Mouse (Mus musculus): Measurements from ENCODE around the gene Zfc3h1. TPM values are rescaled to one million over a fixed set of nuclear protein-coding genes. Genes with fewer than 3 reads are reported as not detected.
A peak's percentile ranks its signal among the peaks of the same experiment; 100 is the strongest.

The Zfc3h1 gene
- total RNA-seq, 1 experiment from 2014 or later = 56.5 TPM

DNA sequence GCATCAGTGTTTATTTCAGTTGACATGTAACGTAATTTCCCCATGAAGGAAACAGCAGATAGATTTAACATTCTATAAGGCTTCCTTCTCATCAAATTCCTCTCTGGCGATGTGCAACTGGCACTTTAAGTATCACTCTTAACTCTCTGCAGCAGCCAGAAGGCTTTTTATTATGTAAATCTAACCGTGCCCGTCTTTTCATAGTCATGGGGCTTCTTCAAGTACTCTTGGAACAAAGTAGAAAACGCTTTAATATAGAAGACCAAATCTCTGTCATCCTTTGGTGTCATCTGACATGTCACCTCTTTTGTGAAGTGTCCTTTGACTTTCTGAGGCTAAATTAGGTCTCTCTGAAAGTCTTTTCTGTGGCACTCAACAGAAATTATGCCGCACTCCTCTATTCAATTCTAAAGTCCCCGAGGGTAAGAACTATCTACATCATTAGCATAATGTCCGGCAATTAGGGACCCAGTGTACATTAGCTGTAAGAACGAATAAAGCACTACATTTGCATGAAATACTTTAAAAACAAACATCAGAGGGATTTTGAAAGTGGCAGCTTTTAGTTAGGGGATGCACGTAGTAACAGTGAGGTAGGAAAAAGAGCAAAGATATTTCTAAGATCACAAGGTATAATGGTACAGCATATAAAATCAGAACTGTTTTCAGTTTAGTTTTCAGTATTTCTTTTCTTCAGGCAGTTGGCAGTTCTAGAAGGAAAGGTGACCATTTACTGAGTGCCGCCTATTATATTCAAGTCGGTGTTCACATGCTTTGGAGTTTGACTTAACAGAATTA is 1.7 kb upstream of the Zfc3h1 start:
- no peak for ATAC-seq (replicated peaks; ENCODE audit: insufficient number of reproducible peaks, low FRiP score, low TSS enrichment, poor library complexity, severe bottlenecking)

DNA sequence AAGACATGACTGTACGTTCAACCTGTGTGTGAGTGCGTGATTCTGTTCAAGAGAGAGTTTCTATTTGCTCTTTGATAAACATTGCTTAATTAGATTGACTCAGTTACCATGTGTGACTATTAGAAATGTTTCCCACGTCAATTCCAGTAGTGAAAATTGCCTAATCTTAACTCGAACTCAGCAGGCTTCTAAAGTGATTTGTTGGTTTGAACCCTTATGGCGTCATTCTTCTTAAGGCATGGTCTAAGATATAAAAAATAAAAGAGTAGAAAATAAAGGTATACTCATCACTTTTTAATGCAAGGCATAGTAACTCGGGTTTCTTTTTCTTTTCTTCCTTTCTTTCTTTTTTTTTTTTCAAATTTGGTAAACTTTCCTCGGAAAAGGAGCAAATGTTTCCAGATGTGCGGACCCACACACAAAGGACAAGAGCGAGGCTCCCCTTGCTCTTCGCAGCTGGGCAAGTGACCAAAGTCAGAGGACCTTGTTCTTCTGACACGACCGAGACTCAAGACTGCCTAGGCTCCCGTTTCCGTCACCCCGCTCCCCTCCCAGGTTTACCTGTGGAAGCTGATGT is 1.0 kb upstream of the Zfc3h1 start:
- no peak for ATAC-seq (replicated peaks; ENCODE audit: insufficient number of reproducible peaks, low FRiP score, low TSS enrichment, poor library complexity, severe bottlenecking)

DNA sequence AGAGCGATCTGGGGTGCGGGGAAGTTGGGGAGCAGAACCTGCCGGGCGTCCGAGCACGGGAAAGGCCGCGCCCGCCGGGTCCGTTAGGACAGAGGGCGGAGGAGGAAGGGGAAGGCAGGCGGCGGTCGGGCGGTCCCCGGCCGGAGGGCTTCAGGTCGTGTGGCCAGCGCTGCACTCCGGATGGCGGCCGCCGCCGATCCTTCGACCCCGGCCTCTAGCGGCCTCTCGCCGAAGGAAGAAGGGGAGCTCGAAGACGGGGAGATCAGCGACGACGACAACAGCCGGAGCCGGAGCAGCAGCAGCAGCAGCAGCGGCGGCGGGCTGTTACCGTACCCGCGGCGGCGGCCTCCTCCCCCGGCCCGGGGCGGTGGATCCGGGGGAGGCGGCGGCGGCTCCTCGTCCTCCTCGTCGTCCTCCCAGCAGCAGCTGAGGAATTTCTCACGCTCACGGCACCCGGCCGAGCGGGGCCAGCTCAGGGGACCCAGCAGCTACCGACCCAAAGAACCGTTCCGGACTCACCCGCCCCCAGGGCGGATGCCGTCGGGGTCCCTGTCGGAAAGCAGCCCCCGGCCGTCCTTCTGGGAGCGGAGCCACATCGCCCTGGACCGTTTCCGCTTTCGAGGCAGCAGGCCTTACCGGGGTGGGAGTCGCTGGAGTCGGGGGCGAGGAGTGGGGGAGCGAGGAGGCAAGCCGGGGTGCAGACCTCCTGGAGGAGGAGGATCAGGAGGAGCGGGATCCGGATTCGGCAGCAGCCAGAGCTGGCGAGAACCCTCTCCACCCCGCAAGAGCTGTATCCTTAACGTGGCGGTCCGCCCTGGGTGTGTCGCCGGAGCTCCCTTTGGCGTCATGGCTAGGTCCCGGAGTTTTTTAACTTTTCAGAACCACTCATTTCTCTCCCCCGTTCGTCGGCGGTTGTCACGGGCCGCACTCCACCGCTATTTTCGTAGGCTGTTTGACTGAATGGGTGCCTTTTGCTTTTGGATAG is 551 bp downstream of the Zfc3h1 start:
- peak; percentile 18; the same call in 1 of the 2 replicates for ATAC-seq (replicated peaks; ENCODE audit: insufficient number of reproducible peaks, low FRiP score, low TSS enrichment, poor library complexity, severe bottlenecking)

DNA sequence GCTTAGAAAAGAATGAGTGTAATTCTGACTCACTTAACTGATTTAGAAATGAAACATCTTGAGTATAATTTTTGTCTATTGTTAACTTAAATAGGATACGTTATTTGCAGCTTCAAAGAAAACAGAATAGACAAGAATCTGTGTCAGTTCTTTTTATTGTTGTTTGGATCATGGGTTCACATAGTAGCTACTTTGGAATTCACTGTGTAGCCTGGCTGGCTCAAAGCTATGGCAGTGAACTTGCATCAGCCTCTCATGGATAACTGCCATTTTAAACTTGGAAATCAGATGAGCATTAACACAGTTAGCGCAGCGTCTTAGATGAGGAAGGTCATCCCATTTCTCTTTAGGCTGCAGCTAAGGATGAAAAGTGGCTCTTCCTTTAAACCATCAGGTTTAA is 3.1 kb downstream of the Zfc3h1 start:
- ATAC-seq (replicated peaks; ENCODE audit: insufficient number of reproducible peaks, low FRiP score, low TSS enrichment, poor library complexity, severe bottlenecking) = no peak

DNA sequence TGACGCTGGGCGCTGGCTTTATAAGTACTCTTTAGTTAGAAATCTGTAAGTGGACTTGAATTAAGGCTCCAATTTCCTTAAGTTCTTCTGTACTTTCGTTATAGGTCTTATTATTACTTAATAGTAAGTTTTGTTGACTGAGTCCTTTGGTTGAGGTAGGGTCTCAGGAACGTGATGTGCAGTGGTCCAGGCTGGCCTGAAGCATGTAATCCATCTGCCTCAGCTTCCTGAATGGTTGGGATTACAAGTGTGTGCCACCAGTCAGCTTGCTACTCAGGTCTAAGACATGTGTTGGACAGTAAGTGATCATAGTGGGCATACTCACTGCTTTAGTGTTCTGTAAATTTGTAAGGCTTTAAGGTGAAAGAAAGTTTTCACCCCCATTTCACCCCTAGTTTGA is 6.3 kb downstream of the Zfc3h1 start:
- no peak for ATAC-seq (replicated peaks; ENCODE audit: insufficient number of reproducible peaks, low FRiP score, low TSS enrichment, poor library complexity, severe bottlenecking)

DNA sequence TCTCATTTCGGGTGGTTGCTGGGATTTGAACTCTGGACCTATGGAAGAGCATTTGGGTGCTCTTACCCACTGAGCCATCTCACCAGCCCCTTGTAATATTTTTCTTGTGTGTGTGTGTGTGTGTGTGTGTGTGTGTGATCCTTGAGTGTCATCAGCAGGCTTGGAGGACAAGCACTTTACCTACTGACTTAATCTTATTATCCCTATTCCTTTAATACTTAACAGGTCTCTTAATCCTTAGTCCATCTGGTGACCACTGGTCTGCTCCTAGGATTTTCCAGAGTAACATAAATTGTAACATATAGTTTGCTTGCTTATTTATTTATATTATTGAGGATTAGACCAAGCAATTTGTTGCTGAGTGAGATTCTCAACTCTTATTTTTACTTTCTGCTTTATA is 7.1 kb downstream of the Zfc3h1 start:
- ATAC-seq (replicated peaks; ENCODE audit: insufficient number of reproducible peaks, low FRiP score, low TSS enrichment, poor library complexity, severe bottlenecking) = no peak

DNA sequence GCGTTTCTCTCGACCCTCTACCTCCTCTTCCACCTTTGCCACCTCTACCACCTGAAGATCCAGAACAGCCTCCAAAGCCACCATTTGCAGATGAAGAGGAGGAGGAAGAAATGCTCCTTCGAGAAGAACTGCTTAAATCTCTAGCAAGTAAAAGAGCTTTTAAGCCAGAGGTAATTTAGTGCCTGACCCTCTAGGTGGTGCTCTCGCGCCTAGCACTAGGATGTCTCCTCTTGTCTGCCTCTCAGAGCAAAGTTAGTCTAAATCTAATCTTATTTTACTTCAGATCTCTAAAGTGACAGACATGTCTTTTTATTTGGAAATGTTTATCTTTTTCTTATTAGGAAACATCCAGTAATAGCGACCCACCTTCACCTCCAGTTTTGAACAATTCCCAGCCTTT is 21.6 kb downstream of the Zfc3h1 start:
- peak; percentile 61; the same call in 1 of the 2 replicates for ATAC-seq (replicated peaks; ENCODE audit: insufficient number of reproducible peaks, low FRiP score, low TSS enrichment, poor library complexity, severe bottlenecking)

DNA sequence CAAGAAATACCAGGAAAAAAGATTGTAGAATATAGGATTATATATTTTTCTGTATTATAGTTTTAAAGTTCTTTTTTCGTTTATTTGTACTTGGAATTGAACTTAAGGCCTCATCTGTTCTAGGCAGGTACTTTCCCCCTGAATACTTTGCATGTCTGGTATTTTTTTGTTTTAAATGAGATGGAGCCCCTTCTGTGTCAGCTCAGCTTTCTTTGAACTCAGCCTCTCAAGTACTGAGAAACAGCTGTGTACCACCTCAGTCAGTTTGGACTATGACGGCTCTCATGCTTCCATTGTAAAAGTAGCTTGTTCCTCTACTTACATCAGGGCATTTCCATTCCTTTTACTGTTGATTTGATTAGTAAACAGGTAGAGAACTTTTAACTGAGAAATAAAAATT is 28.7 kb downstream of the Zfc3h1 start:
- ATAC-seq (replicated peaks; ENCODE audit: insufficient number of reproducible peaks, low FRiP score, low TSS enrichment, poor library complexity, severe bottlenecking) = no peak

DNA sequence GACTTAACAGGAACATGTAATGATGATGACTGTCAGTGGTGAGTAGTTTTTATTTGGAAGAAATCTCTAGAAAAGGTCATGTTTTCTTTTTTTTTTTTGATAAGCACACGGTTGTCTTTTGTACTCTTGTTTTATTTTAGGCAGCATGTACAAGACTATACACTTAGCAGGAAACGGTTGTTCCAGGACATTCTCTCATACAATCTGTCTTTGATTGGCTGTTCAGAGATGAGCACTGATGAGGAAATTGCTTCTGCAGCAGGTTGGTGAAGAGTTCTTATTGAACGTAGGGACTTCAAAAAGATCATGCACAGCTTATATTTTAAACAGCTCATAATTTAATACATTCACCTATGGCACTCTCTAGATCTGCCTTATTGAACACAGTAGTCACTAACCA is 29.3 kb downstream of the Zfc3h1 start:
- no peak for ATAC-seq (replicated peaks; ENCODE audit: insufficient number of reproducible peaks, low FRiP score, low TSS enrichment, poor library complexity, severe bottlenecking)

DNA sequence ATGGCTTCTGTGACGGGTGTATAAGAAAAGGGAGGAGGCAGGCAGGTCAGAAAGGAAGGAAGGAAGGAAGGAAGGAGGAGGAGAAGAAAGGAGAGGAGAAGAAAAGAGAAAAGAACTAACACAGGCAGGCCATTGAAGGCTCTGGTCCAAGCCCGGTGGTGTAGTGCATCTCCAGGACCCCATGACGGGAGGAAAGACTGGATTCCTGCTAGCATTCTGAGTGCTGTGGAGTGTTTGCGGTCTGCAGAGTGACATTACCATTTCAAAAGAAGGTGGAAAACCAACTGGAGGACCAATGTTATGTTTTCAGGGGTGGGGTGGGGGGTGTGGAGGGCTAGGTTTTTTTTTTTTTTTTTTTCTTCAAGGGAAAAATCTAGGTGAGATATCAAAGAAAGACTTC is 37.2 kb downstream of the Zfc3h1 start:
- no peak for ATAC-seq (replicated peaks; ENCODE audit: insufficient number of reproducible peaks, low FRiP score, low TSS enrichment, poor library complexity, severe bottlenecking)

DNA sequence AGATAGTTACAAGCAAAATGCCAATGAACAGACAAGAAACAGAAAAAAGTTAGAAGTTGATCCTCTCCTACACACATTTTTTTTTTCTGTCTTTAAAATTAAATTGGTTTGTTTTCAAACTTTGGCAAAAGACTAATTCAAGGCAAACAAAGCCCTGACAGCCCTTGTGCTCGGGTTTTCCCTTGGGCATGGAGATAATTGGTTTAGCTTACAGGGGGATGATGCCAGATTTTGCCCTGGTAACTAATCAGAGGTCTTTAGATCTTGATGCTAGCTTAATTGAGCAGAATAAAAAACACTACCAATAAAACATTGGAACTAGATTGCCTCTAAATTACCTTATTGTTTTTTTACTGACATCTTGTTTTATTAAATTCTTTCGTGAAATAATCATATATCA is 40.6 kb downstream of the Zfc3h1 start:
- no peak for ATAC-seq (replicated peaks; ENCODE audit: insufficient number of reproducible peaks, low FRiP score, low TSS enrichment, poor library complexity, severe bottlenecking)

DNA sequence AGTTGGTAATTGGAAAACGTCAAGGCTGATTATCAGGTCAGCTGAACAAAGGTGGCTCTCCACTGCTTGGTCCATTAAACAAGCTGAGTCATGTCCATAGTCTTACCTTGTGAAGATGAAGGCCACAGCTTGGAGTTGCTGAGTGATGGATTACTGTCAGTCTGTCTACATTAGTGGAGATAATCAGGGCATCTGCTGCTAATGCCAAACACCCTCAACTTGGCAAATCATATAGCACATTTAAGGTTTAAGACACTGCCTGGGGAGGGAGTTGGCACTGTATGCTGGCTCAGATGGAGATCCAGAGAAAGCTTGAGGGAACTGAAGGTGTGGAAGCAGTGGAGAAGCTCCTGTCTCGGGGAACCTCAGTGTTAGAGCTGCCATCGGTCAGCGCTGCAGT is 52.5 kb downstream of the Zfc3h1 start:
- ATAC-seq (replicated peaks; ENCODE audit: insufficient number of reproducible peaks, low FRiP score, low TSS enrichment, poor library complexity, severe bottlenecking) = no peak

DNA sequence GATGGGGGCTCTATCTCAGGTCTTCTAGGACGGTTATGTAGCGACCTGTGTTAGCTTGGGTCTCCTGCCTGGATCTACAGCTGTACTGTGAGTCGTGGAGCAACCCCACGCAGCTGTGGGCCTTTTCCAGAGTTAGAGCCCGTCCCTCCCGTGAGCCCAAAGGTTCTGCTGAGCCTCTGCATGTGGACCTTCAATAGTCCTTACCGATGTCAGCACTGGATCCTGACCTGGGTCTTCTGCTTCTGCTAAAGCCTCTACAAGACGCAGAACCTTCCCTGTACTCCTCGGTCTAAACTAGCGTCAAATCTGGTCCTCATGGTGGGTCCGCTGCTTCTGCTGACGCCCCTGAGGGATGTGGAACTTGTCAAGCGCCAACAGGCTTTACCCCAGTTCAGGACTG is 63.9 kb downstream of the Zfc3h1 start:
- ATAC-seq (replicated peaks; ENCODE audit: insufficient number of reproducible peaks, low FRiP score, low TSS enrichment, poor library complexity, severe bottlenecking) = no peak

DNA sequence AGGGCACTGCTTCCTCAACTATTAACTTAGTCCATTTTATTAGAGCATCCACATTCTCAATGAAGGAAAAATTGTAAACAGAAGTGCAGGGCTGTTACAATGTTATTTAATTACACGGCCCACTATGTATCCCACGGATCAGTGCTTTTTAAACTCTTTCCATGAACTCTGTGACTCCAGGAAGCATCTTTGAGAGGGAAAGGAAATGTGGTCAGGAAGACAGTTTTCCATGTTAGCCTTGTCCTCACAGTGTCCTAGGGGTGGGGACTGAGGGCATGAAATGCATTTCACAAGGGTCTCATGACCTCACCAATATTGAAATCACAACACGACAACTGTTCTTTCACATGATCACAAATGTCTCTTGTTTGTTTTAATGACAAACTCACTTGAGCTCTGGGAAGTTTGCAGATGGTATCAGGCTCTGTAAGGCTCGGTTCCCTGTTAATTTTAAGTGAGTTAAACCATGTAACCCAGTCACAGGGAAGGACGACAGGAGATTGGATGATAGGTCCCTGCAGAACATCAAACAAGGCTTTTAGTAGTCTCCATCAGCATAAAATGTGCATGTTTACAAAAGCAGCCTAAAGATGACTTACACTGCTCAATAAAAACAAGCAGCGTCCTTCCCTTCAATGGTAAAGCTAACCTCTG is 72.7 kb downstream of the Zfc3h1 start:
- no peak for ATAC-seq (replicated peaks; ENCODE audit: insufficient number of reproducible peaks, low FRiP score, low TSS enrichment, poor library complexity, severe bottlenecking)

DNA sequence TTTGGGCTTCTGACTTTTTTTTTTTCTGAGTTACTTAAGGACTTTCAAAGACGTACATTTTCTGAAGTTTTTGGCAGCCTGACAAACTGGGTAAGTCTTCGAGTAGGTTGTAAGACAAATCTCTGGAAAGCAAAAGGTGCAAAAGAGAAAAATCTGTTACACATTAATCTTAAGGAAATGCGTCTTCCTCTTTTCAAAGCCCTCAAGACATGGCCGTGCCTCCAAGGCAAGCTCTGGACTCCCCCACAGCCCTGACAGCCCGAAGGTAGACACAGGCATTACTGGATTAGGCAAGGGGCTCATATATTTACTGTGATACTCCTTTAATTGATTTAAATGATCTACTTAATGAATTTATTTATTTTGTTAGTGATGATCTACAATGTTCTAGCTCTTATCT is 77.9 kb downstream of the Zfc3h1 start:
- ATAC-seq (replicated peaks; ENCODE audit: insufficient number of reproducible peaks, low FRiP score, low TSS enrichment, poor library complexity, severe bottlenecking) = no peak

DNA sequence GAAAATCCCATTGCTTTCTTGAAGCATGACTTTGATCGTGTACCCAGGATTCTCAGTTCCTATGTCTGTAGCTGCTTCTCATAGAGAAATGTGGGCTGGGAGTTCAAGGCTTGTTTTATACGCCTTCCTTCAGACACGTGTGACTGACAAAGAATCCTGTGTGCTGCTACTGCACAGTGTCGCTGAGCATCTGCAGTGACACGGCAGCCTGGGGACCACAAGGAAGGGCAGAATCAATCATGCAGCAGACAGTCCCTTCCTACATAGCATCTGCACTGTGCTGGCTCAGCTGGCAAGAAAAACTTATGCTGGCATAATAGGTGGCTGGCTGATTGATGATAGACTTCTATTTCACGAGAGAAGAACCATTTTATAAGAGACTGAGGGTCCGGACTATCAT is 80.3 kb downstream of the Zfc3h1 start:
- no peak for ATAC-seq (replicated peaks; ENCODE audit: insufficient number of reproducible peaks, low FRiP score, low TSS enrichment, poor library complexity, severe bottlenecking)

DNA sequence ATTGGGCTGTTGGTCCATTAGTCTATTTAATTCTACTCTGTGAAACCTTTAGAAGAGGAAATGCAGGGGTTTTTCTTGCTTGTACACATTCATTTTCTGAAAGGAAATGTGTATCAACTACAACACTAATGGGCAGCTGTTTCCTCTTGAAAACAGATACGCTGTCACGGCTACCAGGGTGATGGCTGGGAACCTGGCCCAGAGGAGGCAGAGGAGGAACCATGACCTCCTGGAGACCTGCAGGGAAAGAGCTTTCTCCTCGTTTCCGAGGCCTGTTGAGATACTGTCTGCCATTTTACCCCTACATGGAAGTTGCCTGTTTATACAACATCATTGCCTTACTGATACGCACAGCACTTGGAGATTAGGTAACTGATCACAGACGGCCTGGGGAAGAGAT is 81.0 kb downstream of the Zfc3h1 start:
- no peak for ATAC-seq (replicated peaks; ENCODE audit: insufficient number of reproducible peaks, low FRiP score, low TSS enrichment, poor library complexity, severe bottlenecking)

DNA sequence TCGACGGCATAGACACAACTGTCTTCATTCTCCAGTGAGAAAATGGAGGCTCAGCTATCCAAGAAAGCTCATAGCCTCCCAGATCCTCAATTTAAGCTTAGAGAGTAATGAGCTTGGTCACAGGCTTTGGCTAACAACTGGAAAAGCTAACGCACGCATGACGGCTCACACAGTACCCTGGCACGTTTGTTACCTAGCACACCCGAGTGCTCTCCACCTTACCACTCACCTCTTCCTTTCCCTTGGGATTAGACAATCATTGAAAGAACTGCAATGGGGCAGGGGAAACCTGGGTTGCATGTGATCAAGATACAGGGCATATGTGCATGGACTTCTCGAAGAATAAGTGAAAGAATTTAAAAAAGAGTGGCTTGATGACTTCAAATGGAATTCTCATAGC is 83.2 kb downstream of the Zfc3h1 start:
- no peak for ATAC-seq (replicated peaks; ENCODE audit: insufficient number of reproducible peaks, low FRiP score, low TSS enrichment, poor library complexity, severe bottlenecking)

DNA sequence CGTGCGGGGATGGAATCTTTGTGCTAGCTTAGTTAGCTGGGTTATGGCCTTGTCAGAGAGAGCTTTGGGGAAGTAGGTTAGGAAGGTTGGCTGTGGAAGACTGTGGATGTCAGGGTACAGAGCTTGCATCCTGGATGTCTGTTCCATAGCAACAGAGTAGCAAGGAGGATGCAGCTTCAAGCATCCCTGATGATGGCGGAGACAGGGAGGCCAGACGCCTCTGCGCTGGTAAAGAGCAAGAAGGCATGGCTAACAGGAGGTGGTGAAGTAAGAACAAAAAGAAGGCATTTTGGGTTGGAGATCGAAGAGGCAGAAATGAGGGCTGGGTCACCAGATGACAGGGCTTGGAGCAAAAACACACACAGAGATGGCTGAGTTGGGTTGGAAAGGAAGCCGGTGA is 83.9 kb downstream of the Zfc3h1 start:
- no peak for ATAC-seq (replicated peaks; ENCODE audit: insufficient number of reproducible peaks, low FRiP score, low TSS enrichment, poor library complexity, severe bottlenecking)
